Mouse (Mus musculus): ENCODE results near the gene Hoxd3.

DNA sequence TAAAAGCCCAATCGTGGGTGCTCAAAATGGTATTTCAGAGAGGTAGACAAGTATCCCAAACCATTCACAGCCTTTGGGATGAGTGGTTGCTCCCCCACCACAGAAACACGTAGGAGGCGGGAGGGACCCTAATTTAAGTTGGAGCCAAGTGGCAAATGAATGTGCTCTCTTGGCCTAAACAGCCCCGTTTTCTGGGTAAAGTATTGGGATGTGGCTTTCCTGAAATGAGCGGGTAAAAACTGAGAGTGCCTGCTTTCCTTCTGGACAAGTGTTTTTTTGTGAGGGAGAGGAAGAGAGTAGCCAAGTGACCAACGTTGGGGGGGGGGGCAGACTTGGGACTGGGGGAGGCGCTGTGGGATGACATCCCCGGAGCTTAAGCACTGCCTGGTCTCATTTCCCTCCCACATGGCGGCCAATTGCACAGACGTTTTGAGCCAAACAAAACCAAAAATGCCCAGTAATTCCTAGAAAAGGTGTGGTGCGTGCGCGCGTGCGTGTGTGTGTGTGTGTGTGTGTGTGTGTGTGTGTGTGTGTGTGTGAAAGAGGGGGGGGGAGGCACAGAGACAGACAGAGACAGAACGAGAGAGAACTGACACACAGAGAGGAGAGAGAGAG lies 691 bp upstream of the Hoxd3 start:
- TF ChIP-seq ZC3H11A (IDR thresholded peaks at IDR 0.05; ENCODE audit: borderline replicate concordance, low read depth, low read length) (no peak), HCFC1 (IDR thresholded peaks at IDR 0.05; ENCODE audit: borderline replicate concordance, insufficient read depth, low read length) (no peak), MAFK (IDR thresholded peaks at IDR 0.05; ENCODE audit: insufficient read depth, low read depth, low read length) (no peak), ZNF384 (IDR thresholded peaks at IDR 0.05; ENCODE audit: low read depth, low read length) (no peak), CHD2 (IDR thresholded peaks at IDR 0.05; ENCODE audit: low read depth, low read length) (no peak)

All from ES-E14 (cell line).